Mouse (Mus musculus) forebrain, embryonic 10.5 days (tissue): Measurements from ENCODE around the gene Ttc25. TPM values are rescaled to one million over a fixed set of nuclear protein-coding genes. Genes with fewer than 3 reads are reported as not detected.
"Not testable (repeated sequence)": the region's sequence is repeated elsewhere in the genome, so short reads cannot be mapped to it uniquely, and the experiment has no call there.

Experiments used
- DNase-seq: peaks from one replicate; pipeline ENCODE4 v3.0.0-alpha.2; 2017; ENCODE audit warnings: low spot score; ENCODE audit errors: extremely low spot score
- H3K27ac ChIP-seq: fragments of 300-500 bp; sonication (generic); 2 replicates; pipeline ENCODE4 v1.5.1; 2016; ENCODE audit warnings: mild to moderate bottlenecking
- H3K27me3 ChIP-seq: fragments of 300-500 bp; sonication (generic); 2 replicates; pipeline ENCODE4 v1.6.1; 2016; ENCODE audit warnings: mild to moderate bottlenecking; ENCODE audit not compliant: poor library complexity, severe bottlenecking
- H3K36me3 ChIP-seq: fragments of 300-500 bp; sonication (generic); replicated peaks from 2 replicates; pipeline ENCODE4 v1.6.1; 2016; ENCODE audit warnings: mild to moderate bottlenecking, moderate library complexity
- H3K4me1 ChIP-seq: fragments of 300-500 bp; sonication (generic); 2 replicates; pipeline ENCODE4 v1.6.1; 2016
- H3K4me3 ChIP-seq: fragments of 300-500 bp; sonication (generic); 2 replicates; pipeline ENCODE4 v1.5.1; 2016; ENCODE audit warnings: mild to moderate bottlenecking, moderate library complexity
- H3K9me3 ChIP-seq: fragments of 300-500 bp; sonication (generic); 2 replicates; pipeline ENCODE4 v1.6.1; 2016; ENCODE audit warnings: mild to moderate bottlenecking, moderate library complexity
- WGBS: fragments of 180-500 bp; shearing (Covaris S2); methylation state at CpG from one replicate; pipeline ENCODE4 v1.1.7; 2016; 5-methylcytosine and 5-hydroxymethylcytosine counted together
- polyA plus RNA-seq: library from polyadenylated mRNA; unstranded; fragments of >200 nt; fragmentation: Nextera tagmentation; extraction: Ambion mirVana; gene quantifications from 2 replicates; pipeline ENCODE4 v1.2.1, GENCODE M21; 2016

Gene Ttc25
- polyA plus RNA-seq, 1 experiment from 2014 or later, result 1.4 TPM

- WGBS, result 94% methylated on average over 9 of the region's 9 CpGs
- H3K4me1 ChIP-seq, result peaks cover 21% of the 10 kb centered on the region
- peaks cover 79% of the 10 kb centered on the region for H3K36me3 ChIP-seq
- peaks cover 17% of the 10 kb centered on the region for H3K27me3 ChIP-seq
- H3K27ac ChIP-seq, result no peak overlapping the region
- no peak for DNase-seq
- no peak overlapping the region for H3K4me3 ChIP-seq
- no peaks in the 10 kb centered on the region for H3K9me3 ChIP-seq
Observed at GRCm38 (mm10) chr11:100579116-100579799, 33.9 kb downstream of the Ttc25 start.

- Histone ChIP-seq H3K9me3 (no peaks in the 10 kb centered on the region), H3K27me3 (peaks cover 16% of the 10 kb centered on the region), H3K4me3 (no peak overlapping the region), H3K36me3 (peaks cover 89% of the 10 kb centered on the region), H3K4me1 (peaks cover 12% of the 10 kb centered on the region), H3K27ac (no peak overlapping the region)
- no peak for DNase-seq
- WGBS, result 95% methylated on average over 13 of the region's 13 CpGs
Observed at GRCm38 (mm10) chr11:100580275-100580674, 34.9 kb downstream of the Ttc25 start.

GRCm38 (mm10) chr11:100581756-100582155 is 36.3 kb downstream of the Ttc25 start:
- no peaks in the 10 kb centered on the region for H3K9me3 ChIP-seq
- no peak for DNase-seq
- no peak overlapping the region for H3K4me3 ChIP-seq
- no peak overlapping the region for H3K27ac ChIP-seq
- no peaks in the 10 kb centered on the region for H3K4me1 ChIP-seq
- H3K36me3 ChIP-seq, result peaks cover 98% of the 10 kb centered on the region
- WGBS, result 95% methylated on average over 4 of the region's 4 CpGs
- H3K27me3 ChIP-seq, result 0 out of 2 replicates have a peak, but pooled peaks cover 2% of the 10 kb centered on the region

- peaks cover 98% of the 10 kb centered on the region for H3K36me3 ChIP-seq
- H3K9me3 ChIP-seq, H3K27me3 ChIP-seq, H3K4me1 ChIP-seq, H3K27ac ChIP-seq, H3K4me3 ChIP-seq, DNase-seq: not testable (repeated sequence)
- WGBS, result 97% methylated on average over 1 of the region's 1 CpGs
Observed at GRCm38 (mm10) chr11:100582413-100582812, 37.0 kb downstream of the Ttc25 start.

GRCm38 (mm10) chr11:100582836-100583235 is 37.4 kb downstream of the Ttc25 start:
- no peaks in the 10 kb centered on the region for H3K27me3 ChIP-seq
- H3K4me1 ChIP-seq, result no peaks in the 10 kb centered on the region
- WGBS, result 94% methylated on average over 2 of the region's 2 CpGs
- no peak overlapping the region for H3K27ac ChIP-seq
- H3K36me3 ChIP-seq, result peaks cover 100% of the 10 kb centered on the region
- no peak overlapping the region for H3K4me3 ChIP-seq
- no peak for DNase-seq
- H3K9me3 ChIP-seq, result no peaks in the 10 kb centered on the region

- DNase-seq, result no peak
- 93% methylated on average over 7 of the region's 7 CpGs for WGBS
- H3K4me1 ChIP-seq, result no peaks in the 10 kb centered on the region
- H3K9me3 ChIP-seq, result no peaks in the 10 kb centered on the region
- no peaks in the 10 kb centered on the region for H3K27me3 ChIP-seq
- peaks cover 100% of the 10 kb centered on the region for H3K36me3 ChIP-seq
- H3K27ac ChIP-seq, result no peak overlapping the region
- H3K4me3 ChIP-seq, result no peak overlapping the region
Observed at GRCm38 (mm10) chr11:100584561-100584961, 39.2 kb downstream of the Ttc25 start.

DNA sequence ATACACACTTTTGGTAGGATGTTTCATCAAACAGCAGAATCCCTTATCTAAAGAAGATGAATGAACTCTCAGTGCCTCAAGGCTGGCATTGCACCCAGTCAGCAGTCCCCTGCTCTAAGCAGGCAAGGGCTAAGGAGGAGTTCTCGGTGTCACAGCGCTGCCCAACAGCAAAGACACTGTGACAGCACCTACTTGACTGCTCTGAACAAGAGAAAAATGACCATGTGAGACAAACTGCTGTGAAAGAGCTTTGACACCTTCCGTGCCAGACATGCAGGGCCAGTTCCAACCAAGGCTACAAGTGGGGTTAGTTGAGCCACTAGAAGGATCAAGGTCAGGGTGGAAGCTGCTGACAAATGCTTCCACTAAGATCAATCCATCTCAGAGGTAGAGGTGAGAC is 39.7 kb downstream of the Ttc25 start:
- 99% methylated on average over 3 of the region's 3 CpGs for WGBS
- Histone ChIP-seq H3K27me3 (no peaks in the 10 kb centered on the region), H3K4me1 (no peaks in the 10 kb centered on the region)

GRCm38 (mm10) chr11:100588462-100588861 is 43.1 kb downstream of the Ttc25 start:
- Histone ChIP-seq H3K9me3 (no peaks in the 10 kb centered on the region), H3K27ac (no peak overlapping the region), H3K36me3 (peaks cover 100% of the 10 kb centered on the region), H3K4me3 (no peak overlapping the region), H3K27me3 (no peaks in the 10 kb centered on the region), H3K4me1 (no peaks in the 10 kb centered on the region)
- WGBS, result 92% methylated on average over 2 of the region's 2 CpGs
- no peak for DNase-seq

More for the DNA sequence above, 39.7 kb downstream of the Ttc25 start:
- peaks cover 100% of the 10 kb centered on the region for H3K36me3 ChIP-seq
- no peak overlapping the region for H3K4me3 ChIP-seq
- H3K27ac ChIP-seq, result no peak overlapping the region
- DNase-seq, result no peak
- H3K9me3 ChIP-seq, result no peaks in the 10 kb centered on the region

GRCm38 (mm10) chr11:100592346-100593046 is 47.1 kb downstream of the Ttc25 start:
- WGBS, result 93% methylated on average over 11 of the region's 11 CpGs
- no peak for DNase-seq
- Histone ChIP-seq H3K9me3 (no peaks in the 10 kb centered on the region), H3K27me3 (no peaks in the 10 kb centered on the region), H3K36me3 (peaks cover 100% of the 10 kb centered on the region), H3K4me3 (no peak overlapping the region), H3K27ac (no peak overlapping the region), H3K4me1 (no peaks in the 10 kb centered on the region)

DNA sequence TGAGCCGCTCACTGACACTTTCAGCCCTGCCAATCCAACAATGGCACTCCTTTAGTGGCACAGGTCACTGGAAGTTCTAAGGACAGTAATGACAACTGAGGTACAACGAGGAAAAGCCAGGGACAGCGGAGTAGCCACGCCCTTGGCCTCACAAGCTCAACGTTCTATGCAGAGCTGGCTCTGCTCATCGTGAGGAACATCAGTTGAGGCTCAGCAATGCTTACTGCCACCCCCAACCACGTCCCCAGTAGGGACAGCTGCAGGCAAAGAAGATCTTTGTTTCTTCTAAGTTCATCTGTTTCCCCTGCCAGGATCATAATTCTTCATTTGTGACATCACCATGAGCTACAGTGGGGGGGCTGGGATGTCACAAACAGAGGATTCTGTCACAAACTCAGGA is 49.2 kb downstream of the Ttc25 start:
- no peak overlapping the region for H3K27ac ChIP-seq
- H3K27me3 ChIP-seq, result no peaks in the 10 kb centered on the region
- H3K4me3 ChIP-seq, result no peak overlapping the region
- 93% methylated on average over 7 of the region's 7 CpGs for WGBS
- H3K4me1 ChIP-seq, result no peaks in the 10 kb centered on the region
- peaks cover 100% of the 10 kb centered on the region for H3K36me3 ChIP-seq
- DNase-seq, result no peak
- no peaks in the 10 kb centered on the region for H3K9me3 ChIP-seq

DNA sequence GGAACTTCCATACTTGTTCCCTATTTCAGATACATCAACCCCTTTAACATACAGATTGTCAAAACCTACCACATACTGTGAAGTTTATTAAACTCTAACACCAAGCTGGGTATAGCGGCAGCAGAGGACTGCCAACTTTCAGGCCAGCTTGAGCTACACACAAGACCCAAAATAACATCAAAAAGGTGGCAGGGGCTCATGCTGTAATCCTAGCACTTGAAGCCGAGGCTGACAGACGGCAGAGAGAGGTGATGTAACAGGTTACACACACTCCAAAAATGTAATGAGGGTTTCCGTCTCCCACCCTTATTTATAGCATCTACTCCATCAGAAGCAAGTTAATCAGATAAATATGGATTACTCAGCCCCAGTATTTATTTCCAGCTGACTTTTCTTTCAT is 50.1 kb downstream of the Ttc25 start:
- no peak overlapping the region for H3K4me3 ChIP-seq
- WGBS, result 93% methylated on average over 4 of the region's 4 CpGs
- no peak for DNase-seq
- H3K4me1 ChIP-seq, result no peaks in the 10 kb centered on the region
- H3K27me3 ChIP-seq, result no peaks in the 10 kb centered on the region
- peaks cover 100% of the 10 kb centered on the region for H3K36me3 ChIP-seq
- no peaks in the 10 kb centered on the region for H3K9me3 ChIP-seq
- no peak overlapping the region for H3K27ac ChIP-seq

DNA sequence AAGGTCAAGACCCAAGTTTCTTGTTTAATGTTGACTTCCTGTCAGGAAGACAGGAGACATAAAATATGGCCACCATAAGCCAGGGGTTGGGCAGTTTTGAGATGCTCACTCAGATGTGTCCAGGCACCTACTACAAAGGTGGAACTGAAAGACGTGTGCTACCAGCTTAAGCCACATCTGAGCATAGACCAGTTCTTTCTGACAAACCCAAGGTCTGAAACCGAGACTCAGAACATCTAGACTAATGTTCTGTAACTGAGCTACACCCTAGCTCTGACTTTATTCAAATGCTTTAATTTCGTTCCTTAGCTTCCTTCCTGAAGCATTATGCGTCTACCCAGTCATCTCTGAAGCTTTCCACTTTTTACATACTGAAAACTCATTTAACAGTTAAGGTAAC is 52.7 kb downstream of the Ttc25 start:
- H3K4me1 ChIP-seq, result no peaks in the 10 kb centered on the region
- H3K27ac ChIP-seq, result no peak overlapping the region
- WGBS, result 95% methylated on average over 4 of the region's 4 CpGs
- no peaks in the 10 kb centered on the region for H3K27me3 ChIP-seq
- H3K4me3 ChIP-seq, result no peak overlapping the region
- H3K36me3 ChIP-seq, result peaks cover 99% of the 10 kb centered on the region
- no peak for DNase-seq
- no peaks in the 10 kb centered on the region for H3K9me3 ChIP-seq

- H3K4me1 ChIP-seq, result no peaks in the 10 kb centered on the region
- WGBS, result 93% methylated on average over 3 of the region's 3 CpGs
- H3K27me3 ChIP-seq, result no peaks in the 10 kb centered on the region
- DNase-seq, result no peak
- H3K9me3 ChIP-seq, result no peaks in the 10 kb centered on the region
- H3K36me3 ChIP-seq, result peaks cover 91% of the 10 kb centered on the region
- no peak overlapping the region for H3K4me3 ChIP-seq
- H3K27ac ChIP-seq, result no peak overlapping the region
Observed at GRCm38 (mm10) chr11:100601372-100601771, 56.0 kb downstream of the Ttc25 start.
